Mouse (Mus musculus): ENCODE measurements around the gene Trappc1. TPM values are rescaled to one million over a fixed set of nuclear protein-coding genes. Genes with fewer than 3 reads are reported as not detected.
A peak's percentile ranks its signal among the peaks of the same experiment; 100 is the strongest.

Gene Trappc1
- polyA plus RNA-seq, 1 experiment from 2014 or later: 69.3 TPM

- H3K4me2 ChIP-seq (ENCODE audit: low read depth, low read length): peak within 1 kb of the TSS; percentile 96
- H3K9me3 ChIP-seq (replicated peaks; ENCODE audit: control insufficient read depth, low read length): no peaks in the 10 kb centered on the region
- peaks cover 35% of the 10 kb centered on the region for H3K27me3 ChIP-seq (ENCODE audit: control insufficient read depth, insufficient read depth, low read depth, low read length)
- no peaks in the 10 kb centered on the region for H3K36me3 ChIP-seq (ENCODE audit: control insufficient read depth, insufficient read depth)
- ATAC-seq (ENCODE audit: low read depth): peak; percentile 57
- peak within 1 kb of the TSS; percentile 60 for H3K4me3 ChIP-seq (ENCODE audit: low read depth, low read length)
- H3K9ac ChIP-seq (ENCODE audit: low read depth, low read length): peak within 1 kb of the TSS; percentile 50
- H3K4me1 ChIP-seq (ENCODE audit: control insufficient read depth, low read depth, low read length): peaks cover 34% of the 10 kb centered on the region
- 8% methylated on average over 26 of the region's 26 CpGs for WGBS (ENCODE audit: insufficient replicate concordance)
- peak within 1 kb of the TSS; percentile 49; the same call in 1 of the 2 replicates for H3K27ac ChIP-seq (ENCODE audit: low read length)
Measured at GRCm38 (mm10) chr11:69325628-69326407, 2.0 kb downstream of the Trappc1 start, which contains the start of gene Kcnab3. TSS of gene Kcnab3 (plus strand) at chr11:69326258.

- Histone ChIP-seq H3K27ac (ENCODE audit: low read length) (no peak overlapping the region), H3K4me2 (ENCODE audit: low read depth, low read length) (peak overlapping the region; percentile 96)
- 1% methylated on average over 45 of the region's 45 CpGs for WGBS (ENCODE audit: insufficient replicate concordance)
Measured at GRCm38 (mm10) chr11:69326408-69327156, 2.8 kb downstream of the Trappc1 start.

GRCm38 (mm10) chr11:69327157-69327442 is 3.3 kb downstream of the Trappc1 start:
- no peak overlapping the region for H3K4me3 ChIP-seq (ENCODE audit: low read depth, low read length)
- ATAC-seq (ENCODE audit: low read depth): no peak

More at GRCm38 (mm10) chr11:69326408-69327156, 2.8 kb downstream of the Trappc1 start:
- Histone ChIP-seq H3K27me3 (ENCODE audit: control insufficient read depth, insufficient read depth, low read depth, low read length) (peaks cover 42% of the 10 kb centered on the region), H3K4me1 (ENCODE audit: control insufficient read depth, low read depth, low read length) (peaks cover 34% of the 10 kb centered on the region), H3K9ac (ENCODE audit: low read depth, low read length) (peak overlapping the region; percentile 50), H3K36me3 (ENCODE audit: control insufficient read depth, insufficient read depth) (no peaks in the 10 kb centered on the region), H3K9me3 (replicated peaks; ENCODE audit: control insufficient read depth, low read length) (no peaks in the 10 kb centered on the region), H3K4me3 (ENCODE audit: low read depth, low read length) (peak overlapping the region; percentile 60)
- no peak for ATAC-seq (ENCODE audit: low read depth)

GRCm38 (mm10) chr11:69327648-69328047 is 3.9 kb downstream of the Trappc1 start:
- WGBS (ENCODE audit: insufficient replicate concordance): 14% methylated on average over 6 of the region's 6 CpGs
- ATAC-seq (ENCODE audit: low read depth): no peak
- Histone ChIP-seq H3K36me3 (ENCODE audit: control insufficient read depth, insufficient read depth) (no peaks in the 10 kb centered on the region), H3K9me3 (replicated peaks; ENCODE audit: control insufficient read depth, low read length) (no peaks in the 10 kb centered on the region), H3K4me2 (ENCODE audit: low read depth, low read length) (no peak overlapping the region), H3K4me3 (ENCODE audit: low read depth, low read length) (no peak overlapping the region), H3K27ac (ENCODE audit: low read length) (no peak overlapping the region), H3K4me1 (ENCODE audit: control insufficient read depth, low read depth, low read length) (peaks cover 31% of the 10 kb centered on the region), H3K27me3 (ENCODE audit: control insufficient read depth, insufficient read depth, low read depth, low read length) (peaks cover 43% of the 10 kb centered on the region), H3K9ac (ENCODE audit: low read depth, low read length) (no peak overlapping the region)

More at GRCm38 (mm10) chr11:69327157-69327442, 3.3 kb downstream of the Trappc1 start:
- WGBS (ENCODE audit: insufficient replicate concordance): 17% methylated on average over 8 of the region's 9 CpGs
- Histone ChIP-seq H3K27ac (ENCODE audit: low read length) (no peak overlapping the region), H3K4me1 (ENCODE audit: control insufficient read depth, low read depth, low read length) (peaks cover 31% of the 10 kb centered on the region), H3K4me2 (ENCODE audit: low read depth, low read length) (no peak overlapping the region), H3K27me3 (ENCODE audit: control insufficient read depth, insufficient read depth, low read depth, low read length) (peaks cover 43% of the 10 kb centered on the region), H3K9me3 (replicated peaks; ENCODE audit: control insufficient read depth, low read length) (no peaks in the 10 kb centered on the region), H3K36me3 (ENCODE audit: control insufficient read depth, insufficient read depth) (no peaks in the 10 kb centered on the region), H3K9ac (ENCODE audit: low read depth, low read length) (no peak overlapping the region)

GRCm38 (mm10) chr11:69328517-69328916 is 4.7 kb downstream of the Trappc1 start:
- WGBS (ENCODE audit: insufficient replicate concordance): 77% methylated on average over 6 of the region's 6 CpGs
- no peak overlapping the region for H3K9ac ChIP-seq (ENCODE audit: low read depth, low read length)
- H3K4me2 ChIP-seq (ENCODE audit: low read depth, low read length): no peak overlapping the region
- no peak overlapping the region for H3K27ac ChIP-seq (ENCODE audit: low read length)
- H3K4me1 ChIP-seq (ENCODE audit: control insufficient read depth, low read depth, low read length): peaks cover 31% of the 10 kb centered on the region
- no peaks in the 10 kb centered on the region for H3K36me3 ChIP-seq (ENCODE audit: control insufficient read depth, insufficient read depth)
- H3K4me3 ChIP-seq (ENCODE audit: low read depth, low read length): no peak overlapping the region
- no peak for ATAC-seq (ENCODE audit: low read depth)
- H3K9me3 ChIP-seq (replicated peaks; ENCODE audit: control insufficient read depth, low read length): no peaks in the 10 kb centered on the region
- peaks cover 43% of the 10 kb centered on the region for H3K27me3 ChIP-seq (ENCODE audit: control insufficient read depth, insufficient read depth, low read depth, low read length)

GRCm38 (mm10) chr11:69331152-69331551 is 7.4 kb downstream of the Trappc1 start:
- Histone ChIP-seq H3K27ac (ENCODE audit: low read length) (no peak overlapping the region), H3K4me2 (ENCODE audit: low read depth, low read length) (no peak overlapping the region), H3K4me1 (ENCODE audit: control insufficient read depth, low read depth, low read length) (peaks cover 15% of the 10 kb centered on the region), H3K9ac (ENCODE audit: low read depth, low read length) (no peak overlapping the region), H3K9me3 (replicated peaks; ENCODE audit: control insufficient read depth, low read length) (no peaks in the 10 kb centered on the region), H3K36me3 (ENCODE audit: control insufficient read depth, insufficient read depth) (no peaks in the 10 kb centered on the region), H3K4me3 (ENCODE audit: low read depth, low read length) (no peak overlapping the region), H3K27me3 (ENCODE audit: control insufficient read depth, insufficient read depth, low read depth, low read length) (peaks cover 43% of the 10 kb centered on the region)
- no peak for ATAC-seq (ENCODE audit: low read depth)
- 79% methylated on average over 6 of the region's 6 CpGs for WGBS (ENCODE audit: insufficient replicate concordance)

GRCm38 (mm10) chr11:69331929-69332405 is 8.2 kb downstream of the Trappc1 start:
- Histone ChIP-seq H3K36me3 (ENCODE audit: control insufficient read depth, insufficient read depth) (no peaks in the 10 kb centered on the region), H3K4me2 (ENCODE audit: low read depth, low read length) (peak overlapping the region; percentile 67), H3K9me3 (replicated peaks; ENCODE audit: control insufficient read depth, low read length) (no peaks in the 10 kb centered on the region), H3K4me1 (ENCODE audit: control insufficient read depth, low read depth, low read length) (peaks cover 8% of the 10 kb centered on the region; the same call in 1 of the 2 replicates), H3K9ac (ENCODE audit: low read depth, low read length) (peak overlapping the region; percentile 32), H3K27me3 (ENCODE audit: control insufficient read depth, insufficient read depth, low read depth, low read length) (peaks cover 35% of the 10 kb centered on the region), H3K4me3 (ENCODE audit: low read depth, low read length) (peak overlapping the region; percentile 56), H3K27ac (ENCODE audit: low read length) (no peak overlapping the region)
- ATAC-seq (ENCODE audit: low read depth): 0 out of 2 replicates have a peak, but pooled peaks have one; percentile 40
- 2% methylated on average over 24 of the region's 24 CpGs for WGBS (ENCODE audit: insufficient replicate concordance)

DNA sequence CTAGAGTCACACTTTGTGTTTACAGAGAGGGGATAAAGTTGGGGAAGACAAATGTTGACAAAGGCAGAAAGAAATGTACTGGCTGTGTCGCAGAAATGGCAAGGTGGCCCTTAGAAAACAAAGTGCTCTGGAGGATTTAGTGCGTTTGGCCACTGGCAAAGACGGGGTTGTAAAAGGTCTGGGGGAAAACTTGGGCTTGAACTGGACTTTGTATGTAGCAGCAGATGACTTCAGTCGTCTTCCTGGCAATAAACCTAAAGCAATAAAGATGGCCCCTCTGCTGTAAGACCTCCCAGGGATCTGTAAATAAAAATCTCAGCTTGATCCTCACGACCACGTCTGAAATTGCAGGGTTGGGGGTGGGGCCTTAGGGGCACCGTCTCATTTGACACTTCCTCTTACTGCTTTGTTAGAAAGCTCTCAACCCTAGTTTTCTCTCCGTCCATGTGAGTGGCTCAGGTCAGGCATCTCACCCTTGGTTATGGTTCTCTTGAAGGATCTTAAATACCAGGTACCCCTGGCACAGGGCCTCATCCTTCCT is 9.0 kb downstream of the Trappc1 start:
- 30% methylated on average over 8 of the region's 8 CpGs for WGBS (ENCODE audit: insufficient replicate concordance)
- Histone ChIP-seq H3K27me3 (ENCODE audit: control insufficient read depth, insufficient read depth, low read depth, low read length) (peaks cover 27% of the 10 kb centered on the region), H3K4me2 (ENCODE audit: low read depth, low read length) (0 out of 2 replicates have a peak overlapping the region, but pooled peaks have one; percentile 67), H3K27ac (ENCODE audit: low read length) (no peak overlapping the region), H3K36me3 (ENCODE audit: control insufficient read depth, insufficient read depth) (no peaks in the 10 kb centered on the region), H3K4me3 (ENCODE audit: low read depth, low read length) (no peak overlapping the region), H3K9me3 (replicated peaks; ENCODE audit: control insufficient read depth, low read length) (no peaks in the 10 kb centered on the region), H3K4me1 (ENCODE audit: control insufficient read depth, low read depth, low read length) (peaks cover 8% of the 10 kb centered on the region; the same call in 1 of the 2 replicates), H3K9ac (ENCODE audit: low read depth, low read length) (no peak overlapping the region)
- ATAC-seq (ENCODE audit: low read depth): no peak

Data from liver, embryonic 16.5 days (tissue).